ENCODE assay signal across 8 mouse cellular contexts in the genomic region with DNA sequence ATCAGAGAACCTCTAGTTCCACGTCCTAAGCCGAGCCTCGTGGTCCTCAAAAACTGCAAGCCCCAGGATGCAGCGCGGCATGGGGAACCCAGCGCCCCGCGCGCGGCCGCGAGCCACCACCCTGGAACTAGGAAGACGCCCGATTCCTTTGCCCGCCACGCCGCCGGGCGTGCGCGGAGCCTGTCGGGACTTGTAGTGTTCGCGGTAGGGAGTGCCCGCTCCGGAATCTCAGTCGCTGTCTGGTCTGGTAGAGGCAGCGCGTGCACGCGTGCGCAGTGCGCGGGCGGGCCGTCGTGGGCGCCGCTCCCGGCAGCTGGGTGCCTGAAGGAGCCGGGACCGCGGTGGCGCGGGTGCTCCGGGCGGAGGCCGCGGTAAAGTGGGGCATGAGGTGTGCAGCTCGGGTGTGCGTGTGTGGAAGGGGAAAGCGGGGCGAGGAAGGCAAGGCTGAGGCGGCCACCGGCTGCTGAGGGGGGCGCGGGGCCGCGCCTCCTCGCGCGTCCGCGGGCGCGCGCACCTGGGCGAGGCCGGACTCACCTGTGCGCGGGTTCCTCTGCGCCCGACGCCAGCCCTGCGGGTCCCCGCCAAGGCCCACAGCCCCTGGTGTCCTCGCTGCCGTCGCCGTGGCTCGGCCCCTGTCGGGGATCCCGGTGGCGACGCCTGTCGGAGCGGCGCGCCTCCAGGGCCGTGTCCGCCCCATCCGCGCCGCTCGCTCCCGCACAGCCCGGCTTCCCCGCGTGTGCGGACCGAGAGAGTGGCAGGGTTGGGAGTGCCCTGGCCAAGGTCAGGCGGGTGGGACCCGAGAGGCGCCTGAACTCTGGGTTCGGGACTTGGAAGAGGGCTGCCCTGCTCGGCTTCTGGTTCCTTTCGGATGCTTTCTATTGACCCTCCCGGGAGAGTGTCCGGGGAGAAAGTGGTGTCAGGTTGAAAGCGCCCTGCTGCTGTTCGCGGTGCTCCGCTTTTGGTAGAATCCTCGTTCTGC. TPM values are rescaled to one million over a fixed set of nuclear protein-coding genes. Genes with fewer than 3 reads are reported as not detected.
DNase-seq lines count a peak whose midpoint lies in the region; ATAC-seq lines count a peak whose summit lies in the region.

A gene (plus strand): TSS at position 144 of the 979 bp plus-strand sequence.

- peaks cover 22% of the 10 kb centered on the region for H3K4me1 ChIP-seq in embryonic facial prominence, embryonic 10.5 days
- H3K4me1 ChIP-seq in midbrain, embryonic 11.5 days (ENCODE audit: control insufficient read depth, insufficient read depth, low read length) = peaks cover 7% of the 10 kb centered on the region

- H3K4me2 ChIP-seq in midbrain, embryonic 11.5 days = peak within 1 kb of the TSS; percentile 61

- H3K27ac ChIP-seq in embryonic facial prominence, embryonic 10.5 days (replicated peaks) = peak within 1 kb of the TSS; percentile 93
- H3K27ac ChIP-seq in midbrain, embryonic 11.5 days (ENCODE audit: low read depth, low read length) = peak within 1 kb of the TSS; percentile 35; the same call in 1 of the 2 replicates

- peak within 1 kb of the TSS; percentile 91 for H3K9ac ChIP-seq in midbrain, embryonic 11.5 days (ENCODE audit: low read length)

- no peaks in the 10 kb centered on the region for H3K9me3 ChIP-seq in embryonic facial prominence, embryonic 10.5 days
- H3K9me3 ChIP-seq in midbrain, embryonic 11.5 days (ENCODE audit: control insufficient read depth, low read length) = no peaks in the 10 kb centered on the region

- peaks cover 31% of the 10 kb centered on the region for H3K27me3 ChIP-seq in embryonic facial prominence, embryonic 10.5 days (replicated peaks; ENCODE audit: low read depth, poor library complexity, severe bottlenecking)
- no peaks in the 10 kb centered on the region for H3K27me3 ChIP-seq in midbrain, embryonic 11.5 days (ENCODE audit: control insufficient read depth, insufficient read depth, low read length)

- DNase-seq in adrenal gland, postnatal 14 days = peak; percentile 98
- peak; percentile 98 for DNase-seq in embryonic facial prominence, embryonic 10.5 days (ENCODE audit: low spot score)
- DNase-seq in heart, adult 11 months = peak; percentile 100
- DNase-seq in kidney, adult 11 months = peak; percentile 99
- DNase-seq in left cerebral cortex, postnatal 4 days = peak; percentile 98
- peak; percentile 99 for DNase-seq in midbrain, embryonic 11.5 days (ENCODE audit: low spot score, missing footprints)
- peak; percentile 94 for DNase-seq in right cerebral cortex, postnatal 4 days
- peak; percentile 98 for DNase-seq in yolk sac, embryonic 10.5 days (ENCODE audit: low spot score)

- H3K36me3 ChIP-seq in embryonic facial prominence, embryonic 10.5 days (replicated peaks) = no peaks in the 10 kb centered on the region
- no peaks in the 10 kb centered on the region for H3K36me3 ChIP-seq in midbrain, embryonic 11.5 days (ENCODE audit: control insufficient read depth, insufficient read depth, low read length)

- intact Hi-C loops in left cerebral cortex, postnatal 4 days (cut with DNase I) = no loop called here

- peak within 1 kb of the TSS; percentile 76 for H3K4me3 ChIP-seq in embryonic facial prominence, embryonic 10.5 days
- peak within 1 kb of the TSS; percentile 89 for H3K4me3 ChIP-seq in midbrain, embryonic 11.5 days (ENCODE audit: low read depth, low read length)

- ATAC-seq in midbrain, embryonic 11.5 days (ENCODE audit: low FRiP score) = peak; percentile 97

- under 1% methylated on average over 113 of the region's 114 CpGs for WGBS in embryonic facial prominence, embryonic 10.5 days
- WGBS in midbrain, embryonic 11.5 days = under 1% methylated on average over 87 of the region's 114 CpGs

RNA-seq across cellular contexts. Expression of the gene that starts here (rescaled TPM):
- total RNA-seq in adrenal gland, postnatal 14 days (2021) = 25.6 and 31.6 TPM in 2 replicates
- polyA plus RNA-seq in embryonic facial prominence, embryonic 10.5 days (2016; fragmentation: Nextera tagmentation; extraction: Ambion mirVana) = 37.5 and 41.3 TPM in 2 replicates
- total RNA-seq in left cerebral cortex, postnatal 4 days (2021) = 100 to 1,000 TPM; 132 to 140 TPM
- polyA plus RNA-seq in midbrain, embryonic 11.5 days (2014; fragmentation: Nextera tagmentation; extraction: Ambion mirVana) = 37.6 and 40.8 TPM in 2 replicates

Comparison
In these comparisons a context has a peak if more than half of its experiments do, and no peak if none do; other contexts are left out.
1. Peak in every context shown above with its lines: DNase-seq, ATAC-seq, H3K4me3 ChIP-seq and H3K27ac ChIP-seq.